Mouse (Mus musculus) retina, embryonic 14.5 days (tissue): ENCODE results near the gene Trappc5.
A peak's percentile ranks its signal among the peaks of the same experiment; 100 is the strongest.

Experiments
- DNase-seq: peaks from one replicate; pipeline ENCODE4 v3.0.0-alpha.2; 2015; ENCODE audit warnings: low spot score

The Trappc5 gene

GRCm38 (mm10) chr8:3676131-3676992 lies at the start of gene Trappc5:
TSS of gene Trappc5 (plus strand) at chr8:3676299.
- DNase-seq, result peak; percentile 97

- DNase-seq, result no peak
These were observed 49.1 kb upstream of the Trappc5 start for GRCm38 (mm10) chr8:3626971-3627370.

- peak; percentile 58 for DNase-seq
These were observed 48.1 kb upstream of the Trappc5 start for GRCm38 (mm10) chr8:3628014-3628413.

GRCm38 (mm10) chr8:3630647-3631477 lies 45.2 kb upstream of the Trappc5 start, which contains the start of gene Stxbp2:
TSS of gene Stxbp2 (plus strand) at chr8:3630955.
- DNase-seq, result peak; percentile 76

- peak; percentile 32 for DNase-seq
These were observed 44.6 kb upstream of the Trappc5 start for GRCm38 (mm10) chr8:3631478-3631875.

GRCm38 (mm10) chr8:3645804-3646203 lies 30.3 kb upstream of the Trappc5 start:
- DNase-seq, result peak; percentile 12

GRCm38 (mm10) chr8:3646824-3647531 lies 29.1 kb upstream of the Trappc5 start:
- no peak for DNase-seq

GRCm38 (mm10) chr8:3647561-3647960 lies 28.5 kb upstream of the Trappc5 start:
- no peak for DNase-seq

GRCm38 (mm10) chr8:3648268-3648667 lies 27.8 kb upstream of the Trappc5 start:
- DNase-seq, result no peak

GRCm38 (mm10) chr8:3648990-3649389 lies 27.1 kb upstream of the Trappc5 start:
- peak; percentile 33 for DNase-seq

- no peak for DNase-seq
These were observed 23.3 kb upstream of the Trappc5 start for GRCm38 (mm10) chr8:3652845-3653244.

- DNase-seq, result no peak
These were observed 21.2 kb upstream of the Trappc5 start for GRCm38 (mm10) chr8:3654726-3655508.

- DNase-seq, result no peak
These were observed 20.6 kb upstream of the Trappc5 start, which contains the start of gene Retn for GRCm38 (mm10) chr8:3655526-3655925. TSS of gene Retn (plus strand) at chr8:3655770.

GRCm38 (mm10) chr8:3656725-3657381 lies 19.2 kb upstream of the Trappc5 start:
- peak; percentile 55 for DNase-seq

- DNase-seq, result no peak
These were observed 15.2 kb upstream of the Trappc5 start for GRCm38 (mm10) chr8:3660889-3661288.

- DNase-seq, result no peak
These were observed 11.7 kb upstream of the Trappc5 start for GRCm38 (mm10) chr8:3664405-3664804.

- no peak for DNase-seq
These were observed 10.6 kb upstream of the Trappc5 start, which contains the start of gene Mcemp1 for GRCm38 (mm10) chr8:3665507-3665906. TSS of gene Mcemp1 (plus strand) at chr8:3665754.

- DNase-seq, result no peak
These were observed 5.7 kb upstream of the Trappc5 start for GRCm38 (mm10) chr8:3670388-3670787.

GRCm38 (mm10) chr8:3671980-3672491 lies 4.1 kb upstream of the Trappc5 start, which contains the start of gene Fcor:
TSS of gene Fcor (minus strand) at chr8:3672362.
- peak; percentile 91 for DNase-seq

- no peak for DNase-seq
These were observed 1.4 kb upstream of the Trappc5 start for GRCm38 (mm10) chr8:3674671-3675070.
